Mouse (Mus musculus): ENCODE data around the gene Wdr6.
A peak's percentile ranks its signal among the peaks of the same experiment; 100 is the strongest.

The Wdr6 gene

DNA sequence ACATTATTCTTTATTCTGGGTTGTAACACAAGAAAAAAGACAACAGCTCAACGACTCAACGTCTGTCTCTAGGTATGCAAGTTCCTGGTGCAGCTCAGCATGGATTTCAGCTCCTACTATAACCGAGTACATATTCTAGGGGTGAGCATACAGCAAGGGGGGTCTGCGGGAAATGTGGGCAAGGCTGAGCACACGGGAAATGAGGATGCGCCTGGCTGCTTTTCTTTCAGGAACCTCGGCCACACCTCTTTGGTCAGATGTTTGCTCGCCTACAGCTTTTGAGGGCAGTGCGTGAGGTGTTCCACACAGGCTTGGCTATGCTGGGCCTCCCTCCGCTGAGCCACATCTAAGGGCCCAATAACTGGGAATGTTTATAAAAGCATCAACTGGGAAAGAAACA lies 6.2 kb downstream of the Wdr6 start:
- peak; percentile 20 for DNase-seq

- DNase-seq = peak; percentile 33
These were observed 7.1 kb downstream of the Wdr6 start for GRCm38 (mm10) chr9:108571401-108571973.

DNA sequence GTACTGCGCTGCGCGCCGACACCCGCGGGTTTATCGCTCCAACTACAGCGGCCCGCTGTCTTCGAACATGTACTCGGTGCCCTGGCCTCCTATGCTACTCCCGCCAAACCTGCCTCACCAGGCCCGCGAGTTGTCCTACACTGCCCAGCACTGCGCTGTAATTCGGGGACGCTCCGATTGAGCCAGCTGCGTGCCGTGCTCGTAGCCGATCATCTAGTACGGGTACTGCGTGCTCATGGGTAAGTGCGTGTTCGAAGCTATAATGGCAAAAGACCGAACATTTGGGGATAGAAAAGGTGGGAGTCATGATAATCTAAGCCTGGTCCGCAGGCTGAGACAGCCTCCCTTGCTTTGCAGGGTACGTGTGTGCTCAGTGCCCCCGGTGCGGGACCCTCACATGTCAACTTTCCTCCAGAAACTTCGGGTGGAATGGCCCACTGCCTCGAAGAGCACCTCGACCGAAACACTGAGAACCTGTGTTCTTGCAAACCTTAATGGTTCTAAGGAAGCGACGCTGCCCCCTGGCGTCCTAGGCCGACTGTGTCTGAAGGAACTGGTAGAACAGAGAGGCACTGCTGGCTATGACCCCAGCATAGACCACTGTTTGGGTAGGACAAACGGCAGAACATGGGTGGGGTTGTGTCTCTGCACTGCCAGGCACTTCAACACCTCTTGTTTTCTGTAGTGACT lies 8.2 kb downstream of the Wdr6 start:
- DNase-seq = peak; percentile 72

DNA sequence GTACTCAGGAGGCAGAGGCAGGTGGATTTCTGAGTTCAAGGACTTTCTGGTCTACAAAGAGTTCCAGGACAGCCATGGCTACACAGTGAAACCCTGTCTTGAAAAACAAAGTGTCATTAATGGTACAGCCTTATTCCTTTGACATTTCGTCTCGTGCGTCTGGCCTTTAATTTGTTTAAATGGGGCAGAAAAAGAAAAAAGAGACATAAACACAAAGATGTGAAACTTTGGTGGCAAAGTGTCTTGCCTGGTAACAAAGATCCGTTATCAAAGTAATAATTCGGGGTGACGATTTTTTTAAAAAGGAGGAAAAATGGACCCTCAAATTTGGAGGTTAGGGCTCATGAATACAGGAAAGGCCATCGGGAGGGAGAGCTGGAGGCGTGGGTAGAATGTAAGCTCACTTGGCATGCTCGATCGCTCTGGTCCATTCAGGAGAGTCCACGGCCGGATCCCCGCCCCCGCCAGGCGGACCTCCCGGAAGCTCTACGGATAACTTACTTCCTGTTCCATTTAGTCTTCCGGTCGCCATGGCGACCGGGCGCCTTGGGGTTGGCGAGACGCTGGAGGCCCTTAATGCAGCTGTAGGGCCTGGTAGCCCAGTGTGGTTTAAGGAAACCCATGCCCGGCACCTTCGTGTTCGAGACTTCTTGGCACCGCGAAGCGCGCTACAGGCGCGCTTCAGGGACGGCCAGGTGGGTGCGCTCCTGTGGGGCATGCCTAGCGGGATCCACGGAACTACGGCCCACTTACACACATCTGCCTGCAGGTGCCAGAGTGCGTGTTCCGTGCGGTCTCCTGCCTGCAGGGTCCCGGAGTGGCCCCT lies 8.9 kb downstream of the Wdr6 start, which contains the start of gene Dalrd3:
Gene Dalrd3, plus strand, starts transcription at position 506 of the 826 bp plus-strand sequence.
- DNase-seq = peak; percentile 92

DNA sequence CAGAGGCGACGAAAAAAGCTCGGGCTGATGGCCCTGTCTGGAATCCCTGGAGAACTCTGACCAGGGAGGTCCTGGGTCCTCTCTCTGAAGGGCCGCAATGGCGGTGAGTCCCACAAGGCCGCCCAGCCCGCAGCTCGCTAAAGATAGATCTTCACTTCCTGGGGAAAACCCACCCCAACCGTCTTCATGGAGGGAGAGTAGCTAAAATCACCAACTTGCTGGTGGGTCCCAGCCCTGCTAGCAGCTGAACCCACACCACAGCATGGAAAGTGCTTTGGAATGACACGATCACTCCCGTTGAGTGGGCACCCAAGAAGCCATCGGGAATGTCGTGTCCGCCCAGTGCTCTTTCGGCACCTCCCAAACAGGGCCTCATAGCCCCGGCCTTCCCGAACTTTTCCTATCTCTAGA lies 10.0 kb downstream of the Wdr6 start:
- peak; percentile 54 for DNase-seq

GRCm38 (mm10) chr9:108567931-108568419 lies 10.6 kb downstream of the Wdr6 start:
- no peak for DNase-seq

GRCm38 (mm10) chr9:108566815-108567776 lies 11.4 kb downstream of the Wdr6 start, which contains the start of gene Ndufaf3:
Gene Ndufaf3, minus strand, starts transcription at chr9:108567434.
- DNase-seq = peak; percentile 95

- DNase-seq = peak; percentile 39
These were observed 12.4 kb downstream of the Wdr6 start for GRCm38 (mm10) chr9:108565881-108566814.

DNA sequence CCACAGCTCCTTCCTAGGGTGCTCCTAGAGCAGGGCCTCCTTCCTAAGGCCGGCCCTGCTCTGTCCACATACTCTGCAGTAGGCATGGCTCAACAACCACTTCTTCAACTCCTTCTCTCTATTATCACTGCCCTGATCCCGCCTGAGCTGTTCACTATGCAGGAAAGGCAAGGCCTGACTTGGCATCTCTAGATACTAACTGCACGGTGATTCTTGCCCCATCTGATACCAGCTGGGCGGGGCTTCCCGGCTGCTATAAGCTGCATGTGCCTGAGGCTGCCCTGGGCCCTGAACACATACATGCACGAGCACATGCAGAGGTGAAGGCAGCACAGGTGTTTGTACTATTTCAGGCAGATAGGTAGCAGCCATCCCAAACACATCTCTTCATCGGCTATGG lies 14.4 kb downstream of the Wdr6 start:
- DNase-seq = peak; percentile 43

GRCm38 (mm10) chr9:108563671-108564070 lies 14.9 kb downstream of the Wdr6 start:
- DNase-seq = peak; percentile 36

DNA sequence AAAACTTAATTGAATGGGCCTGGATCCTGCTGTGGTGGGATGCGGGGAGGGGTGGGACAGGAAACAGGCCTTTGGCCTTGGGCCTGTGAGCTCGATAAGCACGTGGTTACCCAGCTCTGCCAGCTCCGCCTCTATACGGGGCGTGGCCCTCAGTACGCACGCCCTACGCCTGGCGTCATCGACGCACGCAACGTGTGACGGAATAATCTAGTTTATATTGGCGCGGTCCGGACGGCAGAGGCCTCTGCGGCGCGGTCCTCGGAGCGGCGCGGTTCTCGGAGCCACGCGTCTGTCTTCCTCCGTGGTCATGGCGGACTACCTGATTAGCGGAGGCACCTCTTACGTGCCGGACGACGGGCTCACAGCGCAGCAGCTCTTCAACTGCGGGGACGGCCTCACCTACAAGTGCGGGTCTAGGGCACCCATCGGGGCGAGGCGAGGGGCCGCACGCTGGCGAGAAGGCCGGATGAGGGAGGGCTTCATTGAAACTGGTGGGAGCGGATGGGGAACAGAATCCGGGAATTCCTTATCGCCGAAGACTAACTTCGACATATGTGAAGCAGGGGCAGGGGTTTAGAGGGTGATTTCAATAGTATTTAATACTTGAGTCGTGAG lies 18.2 kb downstream of the Wdr6 start, which contains the start of gene Impdh2:
Gene Impdh2, plus strand, starts transcription at position 60 of the 615 bp plus-strand sequence.
- peak; percentile 92 for DNase-seq

- DNase-seq = no peak
These were observed 19.4 kb downstream of the Wdr6 start for GRCm38 (mm10) chr9:108559169-108559568.

- no peak for DNase-seq
These were observed 31.7 kb downstream of the Wdr6 start for GRCm38 (mm10) chr9:108546875-108547274.

DNA sequence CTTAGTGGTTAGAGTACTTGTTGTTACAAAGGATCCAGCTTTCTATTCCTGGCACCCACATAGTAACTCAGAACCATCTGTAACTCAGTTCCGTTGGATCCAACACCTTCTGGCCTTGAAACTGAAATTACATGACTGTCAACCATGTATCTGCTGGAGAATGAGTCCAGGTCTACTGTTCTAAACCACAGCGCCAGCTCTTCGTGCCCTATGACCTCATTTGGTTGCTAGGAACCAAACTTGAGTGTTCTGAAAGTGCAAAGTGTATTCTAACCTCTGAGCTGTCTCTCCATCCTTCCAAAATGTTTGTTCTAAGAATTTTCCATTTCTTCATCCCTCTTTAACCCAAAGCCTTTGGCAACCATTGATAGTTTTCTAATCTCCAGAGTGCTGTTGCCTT lies 32.6 kb downstream of the Wdr6 start:
- DNase-seq = no peak

DNA sequence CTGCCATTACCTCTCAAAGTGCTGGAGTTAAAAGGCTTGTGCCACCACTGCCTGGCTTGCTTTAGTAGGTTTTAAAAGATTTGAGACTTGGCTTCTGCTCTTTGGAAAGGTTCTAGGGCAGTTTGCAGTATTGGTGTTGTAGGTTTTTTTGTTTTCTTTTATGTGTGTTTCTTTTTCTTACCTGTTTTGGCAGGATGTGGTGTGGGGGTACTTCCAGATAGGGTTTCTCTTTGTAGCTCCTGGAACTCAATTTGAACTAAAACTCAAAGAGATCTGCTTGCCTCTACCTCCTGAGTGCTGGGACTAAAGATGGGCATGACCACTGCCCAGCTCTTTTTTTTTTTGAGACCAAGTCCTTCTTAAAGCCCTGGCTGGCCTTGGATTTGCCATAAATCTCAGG lies 37.7 kb downstream of the Wdr6 start:
- no peak for DNase-seq

- no peak for DNase-seq
These were observed 47.0 kb downstream of the Wdr6 start for GRCm38 (mm10) chr9:108531496-108531895.

DNA sequence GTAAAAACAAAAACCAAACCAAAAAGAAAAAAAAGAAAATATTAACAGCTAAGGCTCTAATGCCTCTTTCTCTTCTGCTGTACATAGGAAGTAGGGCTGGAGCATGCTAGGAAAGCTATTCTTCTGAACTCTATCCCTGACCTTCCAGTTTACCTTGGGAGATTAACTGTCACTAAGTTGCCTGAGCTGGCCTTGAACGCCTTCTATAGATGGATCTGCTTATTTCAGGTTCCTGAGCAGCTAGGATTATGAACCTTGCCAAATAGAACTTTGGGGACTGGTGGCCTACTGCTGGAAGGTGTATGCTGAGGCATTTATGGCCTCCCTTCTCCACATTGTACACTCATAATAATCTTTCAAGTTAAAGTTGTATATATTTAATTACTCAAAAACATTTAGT lies 47.6 kb downstream of the Wdr6 start:
- DNase-seq = no peak

GRCm38 (mm10) chr9:108525400-108525799 lies 53.1 kb downstream of the Wdr6 start:
- no peak for DNase-seq

GRCm38 (mm10) chr9:108523341-108523740 lies 55.2 kb downstream of the Wdr6 start:
- no peak for DNase-seq

Measured in cerebellum, adult 11-12 months (tissue).